Mouse (Mus musculus): ENCODE data around the gene Hk1. TPM values are rescaled to one million over a fixed set of nuclear protein-coding genes. Genes with fewer than 3 reads are reported as not detected.

Gene Hk1
- total and polyA plus RNA-seq, 3 experiments, result 192 to 740 (median 441) TPM

- peaks cover 6 to 44% of the 10 kb centered on the region in 2 experiments for H3K4me1 ChIP-seq (ENCODE audit: control insufficient read depth in 1 of 2, insufficient read depth in 2 of 2, low read length in 2 of 2)
Measured at GRCm38 (mm10) chr10:62336601-62337578, 42.8 kb downstream of the Hk1 start.

DNA sequence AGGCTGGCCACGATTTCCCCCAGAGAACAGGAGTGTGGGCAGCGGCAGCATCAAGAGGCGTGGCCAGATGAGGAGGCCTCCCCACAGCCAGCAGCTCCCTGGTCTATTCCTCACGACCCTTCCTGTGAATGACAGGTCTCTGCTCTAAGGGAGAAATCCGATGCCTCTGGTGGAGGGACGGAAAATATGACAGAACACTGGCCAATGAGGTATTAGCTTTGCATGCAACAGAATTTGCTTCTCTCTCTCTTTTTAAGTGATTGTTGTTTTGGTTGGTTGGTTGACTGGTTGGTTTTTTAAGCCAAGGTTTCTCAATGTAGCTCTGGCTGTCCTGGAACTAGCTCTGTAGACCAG, 44.3 kb downstream of the Hk1 start:
- peaks cover 8 to 48% of the 10 kb centered on the region in 2 experiments for H3K4me1 ChIP-seq (ENCODE audit: control insufficient read depth in 1 of 2, insufficient read depth in 2 of 2, low read length in 2 of 2)
- H3K4me3 ChIP-seq (ENCODE audit: control insufficient read depth in 1 of 2, insufficient read depth in 1 of 2, low read depth in 2 of 2, low read length in 2 of 2), result peak overlapping the region; percentile 41 to 42
- H3K36me3 ChIP-seq (ENCODE audit: control insufficient read depth in 1 of 2, insufficient read depth in 2 of 2, low read length in 2 of 2), result peaks cover 0 to 36% of the 10 kb centered on the region in 2 experiments; a peak in 2 of 4 replicates
- H3K27me3 ChIP-seq (ENCODE audit: control insufficient read depth in 1 of 2, insufficient read depth in 2 of 2, low read length in 2 of 2), result no peaks in the 10 kb centered on the region
- H3K9me3 ChIP-seq (replicated peaks; ENCODE audit: insufficient read depth, low read length), result no peaks in the 10 kb centered on the region
- peaks cover 43% of the 10 kb centered on the region for H3K79me2 ChIP-seq (ENCODE audit: control insufficient read depth, insufficient read depth, low read length, poor library complexity)
- H3K9ac ChIP-seq (ENCODE audit: control insufficient read depth, low read depth, low read length, poor library complexity, severe bottlenecking), result peak overlapping the region; percentile 72
- DNase-seq (ENCODE audit: low read depth, low spot score), result peak; percentile 86
- TF ChIP-seq MAZ (IDR thresholded peaks at IDR 0.05; ENCODE audit: low read depth, low read length), result no peak
- TF ChIP-seq ETS1 (IDR thresholded peaks at IDR 0.05; ENCODE audit: low read depth, low read length), result 0 out of 2 replicates have a peak, but pooled peaks have one; percentile 11
- peak; percentile 17; the same call in 1 of the 2 replicates for TF ChIP-seq MXI1 (IDR thresholded peaks at IDR 0.05; ENCODE audit: low read depth, low read length)
- H3K27ac ChIP-seq (ENCODE audit: control insufficient read depth, low read depth, low read length), result peak overlapping the region; percentile 83

More at GRCm38 (mm10) chr10:62336601-62337578, 42.8 kb downstream of the Hk1 start:
- peak overlapping the region; percentile 42 for H3K27ac ChIP-seq (ENCODE audit: control insufficient read depth, low read depth, low read length)
- H3K4me3 ChIP-seq (ENCODE audit: control insufficient read depth in 1 of 2, insufficient read depth in 1 of 2, low read depth in 2 of 2, low read length in 2 of 2), result no peak overlapping the region
- H3K27me3 ChIP-seq (ENCODE audit: control insufficient read depth in 1 of 2, insufficient read depth in 2 of 2, low read length in 2 of 2), result no peaks in the 10 kb centered on the region
- peaks cover 41% of the 10 kb centered on the region for H3K79me2 ChIP-seq (ENCODE audit: control insufficient read depth, insufficient read depth, low read length, poor library complexity)
- DNase-seq (ENCODE audit: low read depth, low spot score), result peak; percentile 52
- H3K36me3 ChIP-seq (ENCODE audit: control insufficient read depth in 1 of 2, insufficient read depth in 2 of 2, low read length in 2 of 2), result peaks cover 0 to 31% of the 10 kb centered on the region in 2 experiments; a peak in 2 of 4 replicates
- TF ChIP-seq TBP (IDR thresholded peaks at IDR 0.05; ENCODE audit: low read depth, low read length) (no peak), UBTF (IDR thresholded peaks at IDR 0.05; ENCODE audit: borderline replicate concordance, insufficient read depth, low read depth, low read length) (no peak), SIN3A (IDR thresholded peaks at IDR 0.05; ENCODE audit: low read length) (peak; percentile 22; the same call in 1 of the 2 replicates), KAT2A (conservative IDR thresholded peaks at IDR 0.05; ENCODE audit: low read depth, low read length) (no peak), ZNF384 (IDR thresholded peaks at IDR 0.05; ENCODE audit: low read depth, low read length) (peak; percentile 85), CHD1 (IDR thresholded peaks at IDR 0.05; ENCODE audit: low read depth, low read length) (no peak), ZMIZ1 (IDR thresholded peaks at IDR 0.05; ENCODE audit: low read depth, low read length) (no peak), MXI1 (IDR thresholded peaks at IDR 0.05; ENCODE audit: low read depth, low read length) (peak; percentile 16; the same call in 1 of the 2 replicates), MAFK (IDR thresholded peaks at IDR 0.05; ENCODE audit: borderline replicate concordance, low read depth, low read length) (no peak), NELFE (IDR thresholded peaks at IDR 0.05; ENCODE audit: low read depth, low read length) (no peak), POLR2AphosphoS2 (IDR thresholded peaks at IDR 0.05; ENCODE audit: low read length) (no peak)
- no peaks in the 10 kb centered on the region for H3K9me3 ChIP-seq (replicated peaks; ENCODE audit: insufficient read depth, low read length)
- H3K9ac ChIP-seq (ENCODE audit: control insufficient read depth, low read depth, low read length, poor library complexity, severe bottlenecking), result peak overlapping the region; percentile 28
